Mouse (Mus musculus) C2C12 (cell line): ENCODE measurements around the gene Nme3. TPM values are rescaled to one million over a fixed set of nuclear protein-coding genes. Genes with fewer than 3 reads are reported as not detected.

Source experiments
- H3K27me3 ChIP-seq: one replicate; pipeline ENCODE4 v1.6.1; 2011; ENCODE audit not compliant: control insufficient read depth, insufficient read depth, insufficient read length
- H3K36me3 ChIP-seq: one replicate; pipeline ENCODE4 v1.6.1; 2011; ENCODE audit not compliant: control insufficient read depth, insufficient read depth
- H3K4me3 ChIP-seq: one replicate; pipeline ENCODE4 v1.5.1; 2011; ENCODE audit warnings: mild to moderate bottlenecking, control low read depth; ENCODE audit not compliant: poor library complexity, insufficient read depth, severe bottlenecking
- H3K79me2 ChIP-seq: one replicate; pipeline ENCODE4 v1.6.1; 2011; ENCODE audit not compliant: control insufficient read depth, insufficient read depth
- H3K79me3 ChIP-seq: one replicate; pipeline ENCODE4 v1.6.1; 2011; ENCODE audit warnings: low read depth, control low read depth
- H3ac ChIP-seq: one replicate; pipeline ENCODE3; 2011; ENCODE audit warnings: low read depth; ENCODE audit not compliant: control insufficient read depth, insufficient read length
- CEBPB ChIP-seq: IDR thresholded peaks from one replicate; pipeline ENCODE4 v1.6.1; 2011; ENCODE audit warnings: low read depth, mild to moderate bottlenecking, control low read depth, moderate library complexity
- CTCF ChIP-seq: IDR thresholded peaks from one replicate; pipeline ENCODE4 v1.5.1; 2011; ENCODE audit not compliant: control insufficient read depth, insufficient read depth, insufficient read length
- FOSL1 ChIP-seq: IDR thresholded peaks from one replicate; pipeline ENCODE4 v1.8.0; 2011; ENCODE audit warnings: mild to moderate bottlenecking, low read length; ENCODE audit not compliant: poor library complexity, insufficient read depth, severe bottlenecking
- MAX ChIP-seq: IDR thresholded peaks from one replicate; pipeline ENCODE4 v1.6.1; 2011; ENCODE audit warnings: mild to moderate bottlenecking, control low read depth
- MYOD1 ChIP-seq: IDR thresholded peaks from one replicate; pipeline ENCODE4 v1.6.1; 2011; ENCODE audit warnings: low read depth; ENCODE audit not compliant: control insufficient read depth, insufficient read length
- MYOG ChIP-seq: IDR thresholded peaks from one replicate; pipeline ENCODE4 v1.6.1; 2011; ENCODE audit not compliant: control insufficient read depth, insufficient read length; ENCODE audit errors: extremely low read depth
- USF1 ChIP-seq: IDR thresholded peaks from one replicate; pipeline ENCODE4 v1.6.1; 2011; ENCODE audit warnings: low read depth, mild to moderate bottlenecking, control low read depth, moderate library complexity
- polyA plus RNA-seq: library from polyadenylated mRNA; unstranded; fragments of >200 nt; fragmentation: generic; extraction: Trizol; gene quantifications from one replicate; pipeline ENCODE4 v1.2.1, GENCODE M21; 2012; ENCODE audit warnings: missing spikeins

Gene Nme3
- polyA plus RNA-seq, 1 experiment = 19.8 TPM

- Histone ChIP-seq H3K79me2 (peaks cover 19% of the 10 kb centered on the region), H3K79me3 (no peaks in the 10 kb centered on the region), H3K4me3 (peak overlapping the region; percentile 56), H3ac (peak overlapping the region; percentile 79), H3K27me3 (no peaks in the 10 kb centered on the region), H3K36me3 (no peaks in the 10 kb centered on the region)
- TF ChIP-seq USF1 = no peak
- TF ChIP-seq MAX = no peak
- no peak for TF ChIP-seq CTCF
- no peak for TF ChIP-seq FOSL1
- TF ChIP-seq CEBPB = no peak
- no peak for TF ChIP-seq MYOD1
- TF ChIP-seq MYOG = no peak
Observed at GRCm38 (mm10) chr17:24850773-24851127, 45.5 kb upstream of the Nme3 start.

GRCm38 (mm10) chr17:24851381-24852125 lies 44.7 kb upstream of the Nme3 start:
- no peak overlapping the region for H3ac ChIP-seq
- TF ChIP-seq MAX = no peak
- no peak for TF ChIP-seq USF1
- TF ChIP-seq CTCF = no peak
- no peak for TF ChIP-seq CEBPB
- no peaks in the 10 kb centered on the region for H3K27me3 ChIP-seq
- no peaks in the 10 kb centered on the region for H3K79me3 ChIP-seq
- H3K36me3 ChIP-seq = no peaks in the 10 kb centered on the region
- no peak overlapping the region for H3K4me3 ChIP-seq
- H3K79me2 ChIP-seq = peaks cover 19% of the 10 kb centered on the region

- Histone ChIP-seq H3K79me2 (no peaks in the 10 kb centered on the region), H3K79me3 (no peaks in the 10 kb centered on the region), H3K36me3 (no peaks in the 10 kb centered on the region)
Observed at GRCm38 (mm10) chr17:24855838-24856464, 40.3 kb upstream of the Nme3 start.

GRCm38 (mm10) chr17:24856589-24856988 lies 39.7 kb upstream of the Nme3 start:
- Histone ChIP-seq H3ac (no peak overlapping the region), H3K4me3 (no peak overlapping the region), H3K79me2 (no peaks in the 10 kb centered on the region), H3K79me3 (no peaks in the 10 kb centered on the region), H3K36me3 (no peaks in the 10 kb centered on the region), H3K27me3 (no peaks in the 10 kb centered on the region)
- TF ChIP-seq CTCF (no peak), MAX (no peak)

More at GRCm38 (mm10) chr17:24855838-24856464, 40.3 kb upstream of the Nme3 start:
- Histone ChIP-seq H3K27me3 (no peaks in the 10 kb centered on the region), H3K4me3 (no peak overlapping the region), H3ac (peak overlapping the region; percentile 13)
- no peak for TF ChIP-seq MYOG
- TF ChIP-seq MYOD1 = no peak
- no peak for TF ChIP-seq CTCF
- TF ChIP-seq USF1 = peak; percentile 83
- peak; percentile 53 for TF ChIP-seq MAX
- TF ChIP-seq FOSL1 = peak; percentile 91
- TF ChIP-seq CEBPB = no peak

- Histone ChIP-seq H3K79me2 (no peaks in the 10 kb centered on the region), H3K27me3 (no peaks in the 10 kb centered on the region), H3K79me3 (no peaks in the 10 kb centered on the region), H3K36me3 (no peaks in the 10 kb centered on the region), H3K4me3 (no peak overlapping the region), H3ac (no peak overlapping the region)
- TF ChIP-seq MAX (no peak), CTCF (no peak), MYOD1 (no peak), FOSL1 (no peak), USF1 (no peak), CEBPB (no peak), MYOG (no peak)
Observed at GRCm38 (mm10) chr17:24857831-24858470, 38.3 kb upstream of the Nme3 start.
